Mouse (Mus musculus): Measurements from ENCODE around the gene Dlg1. TPM values are rescaled to one million over a fixed set of nuclear protein-coding genes. Genes with fewer than 3 reads are reported as not detected.

The Dlg1 gene
- 10 to 100 TPM; 85.2 to 85.8 TPM for total RNA-seq (2023)

GRCm38 (mm10) chr16:31663379-31664286 is at the start of gene Dlg1:
Dlg1 (plus strand) TSS chr16:31663443.

GRCm38 (mm10) chr16:31878573-31879257 is 215.5 kb downstream of the Dlg1 start, which contains the start of gene Meltf:
Meltf (plus strand) TSS chr16:31878810.

Other genes starting within 250 kb of the Dlg1 start
- gene Bdh1, start 241.2 kb upstream of the Dlg1 start, total RNA-seq (2023): 10 to 100 TPM in 1 of 2 experiments, 1 to 10 TPM in 1; 9.5 to 11.2 TPM
- gene Meltf, start 215.4 kb downstream of the Dlg1 start, total RNA-seq (2023): not detected

Data from B cell, adult 67 days (primary cell).